Mouse (Mus musculus): Measurements from ENCODE around the gene Nprl2.

Gene Nprl2

DNA sequence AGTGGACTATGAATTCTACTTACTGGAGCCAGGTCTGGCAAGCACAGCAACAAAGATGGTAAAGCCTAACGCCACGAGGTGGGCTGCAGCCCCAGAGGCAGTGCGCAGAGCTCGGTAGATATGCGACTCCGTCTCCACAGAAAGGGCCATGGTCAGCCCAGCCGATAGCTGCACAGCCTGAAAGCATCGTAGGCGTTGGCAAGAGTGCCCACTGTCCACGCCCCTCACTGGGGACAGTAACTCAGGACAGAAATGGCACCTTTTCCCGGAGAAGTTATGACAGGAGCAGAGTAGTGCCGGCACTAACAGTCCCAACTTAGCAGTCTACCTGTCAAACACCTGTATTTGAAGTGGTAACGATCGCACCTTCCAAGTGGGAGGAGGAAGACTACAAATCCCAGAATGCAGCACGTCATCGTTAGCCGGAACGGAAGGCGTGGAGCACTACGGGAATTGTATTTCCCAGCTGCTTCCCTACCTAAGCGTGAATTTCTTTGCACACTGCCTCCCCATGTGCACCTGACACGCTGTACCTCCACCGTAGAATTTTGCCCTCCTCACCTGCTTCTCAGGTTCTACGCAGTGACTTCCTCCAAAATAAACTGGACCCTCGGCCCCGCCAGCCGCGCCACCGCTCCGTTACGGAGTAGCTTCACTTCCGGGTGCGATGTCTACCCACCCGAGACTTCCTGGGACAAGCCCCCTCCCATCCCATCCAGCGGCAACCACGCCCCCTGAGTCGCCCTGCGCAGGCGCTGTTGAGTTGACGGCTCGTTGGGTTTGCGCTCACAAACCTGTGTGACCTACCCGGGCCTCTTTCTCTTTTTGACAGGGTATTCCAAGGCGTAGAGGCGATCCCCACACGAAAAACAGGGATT is at the start of gene Nprl2, which contains the start of gene Cyb561d2:
Gene Nprl2, plus strand, starts transcription at position 753 of the 878 bp plus-strand sequence.
Gene Cyb561d2, minus strand, starts transcription at position 720 of the 878 bp plus-strand sequence.
- peak; percentile 95 to 96 for DNase-seq

DNA sequence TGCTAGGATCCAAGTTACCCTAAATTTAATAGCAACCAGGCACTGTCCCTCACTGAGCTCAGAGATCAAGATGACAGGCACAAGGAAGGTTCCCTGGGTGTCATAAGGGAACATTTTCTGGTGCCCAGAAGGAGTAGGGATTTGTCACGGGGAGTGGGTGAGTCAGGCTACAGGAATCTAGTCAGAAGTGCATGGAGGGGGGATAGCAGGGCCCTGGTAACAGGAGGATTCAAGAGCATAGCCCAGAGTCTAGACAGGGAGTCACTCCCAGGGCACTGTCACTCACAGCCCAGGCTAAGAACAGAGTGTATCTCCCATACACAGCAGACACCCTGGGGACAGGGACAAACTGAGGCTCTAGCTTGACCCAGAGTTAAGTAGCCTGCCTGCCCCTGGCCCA is 48.5 kb upstream of the Nprl2 start:
- no peak for DNase-seq

DNA sequence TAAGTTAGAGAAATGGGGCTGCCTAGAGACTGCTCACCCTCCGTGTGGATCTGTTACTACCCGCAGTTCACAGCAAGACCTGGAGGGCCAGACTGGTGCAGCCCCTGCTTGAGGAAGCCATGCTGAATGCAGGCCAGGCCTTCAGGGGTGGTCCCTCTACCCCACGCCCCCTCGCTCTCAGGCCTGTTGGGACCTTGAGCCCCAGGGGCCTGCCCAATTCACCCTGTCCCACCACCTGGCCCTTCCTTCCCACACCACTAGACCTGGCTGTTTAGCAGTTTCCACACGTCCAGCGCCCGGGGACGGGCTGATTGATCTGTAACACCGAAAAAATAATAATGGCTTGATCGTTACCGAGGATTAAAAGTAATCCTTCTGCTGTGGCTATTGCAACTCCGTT is 47.8 kb upstream of the Nprl2 start:
- no peak for DNase-seq

DNA sequence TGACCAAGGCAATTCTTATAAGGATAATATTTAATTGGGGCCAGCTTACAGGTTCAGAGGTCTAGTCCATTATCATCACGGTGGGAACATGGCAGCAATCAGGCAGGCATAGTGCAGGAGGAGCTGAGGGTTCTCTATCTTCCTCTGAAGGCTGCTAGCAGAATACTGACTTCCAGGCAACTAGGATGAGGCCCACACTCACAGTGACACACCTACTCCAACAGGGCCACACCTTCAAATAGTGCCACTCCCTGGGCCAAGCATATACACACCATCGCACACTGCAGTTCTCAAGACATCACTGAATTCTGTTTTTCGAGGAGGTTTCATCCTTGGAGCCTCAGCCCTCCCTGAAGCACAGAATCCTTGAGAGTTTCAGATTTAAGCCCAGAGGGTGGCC is 45.7 kb upstream of the Nprl2 start:
- DNase-seq: no peak

DNA sequence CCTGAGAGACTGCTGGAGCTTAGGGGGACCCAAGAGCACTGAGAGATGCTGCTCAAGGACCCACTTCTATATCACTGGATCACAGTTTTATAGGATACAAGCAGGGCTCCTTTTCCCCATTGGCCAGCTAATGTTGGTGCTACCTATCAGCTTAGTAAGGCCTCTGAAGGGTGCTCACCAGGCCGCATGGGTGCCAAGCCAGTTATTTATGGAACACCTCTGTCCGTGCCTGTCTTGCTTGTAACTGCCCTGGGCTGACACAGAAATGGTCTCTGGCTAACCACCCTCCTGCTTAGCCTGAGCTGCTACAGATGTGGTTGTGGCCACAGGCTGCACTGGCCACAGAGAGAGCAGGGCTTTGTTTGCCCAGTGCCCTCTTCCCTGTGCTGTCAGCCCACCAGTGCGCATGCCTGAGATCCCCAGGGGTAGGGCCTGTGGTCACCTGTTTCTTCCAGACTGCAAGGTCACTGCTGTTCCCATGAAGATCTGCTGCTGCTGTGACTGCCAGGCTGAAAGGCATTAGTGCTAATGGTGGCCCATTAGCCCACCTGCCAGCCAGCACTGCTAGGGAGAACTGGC is 41.2 kb upstream of the Nprl2 start:
- no peak for DNase-seq

DNA sequence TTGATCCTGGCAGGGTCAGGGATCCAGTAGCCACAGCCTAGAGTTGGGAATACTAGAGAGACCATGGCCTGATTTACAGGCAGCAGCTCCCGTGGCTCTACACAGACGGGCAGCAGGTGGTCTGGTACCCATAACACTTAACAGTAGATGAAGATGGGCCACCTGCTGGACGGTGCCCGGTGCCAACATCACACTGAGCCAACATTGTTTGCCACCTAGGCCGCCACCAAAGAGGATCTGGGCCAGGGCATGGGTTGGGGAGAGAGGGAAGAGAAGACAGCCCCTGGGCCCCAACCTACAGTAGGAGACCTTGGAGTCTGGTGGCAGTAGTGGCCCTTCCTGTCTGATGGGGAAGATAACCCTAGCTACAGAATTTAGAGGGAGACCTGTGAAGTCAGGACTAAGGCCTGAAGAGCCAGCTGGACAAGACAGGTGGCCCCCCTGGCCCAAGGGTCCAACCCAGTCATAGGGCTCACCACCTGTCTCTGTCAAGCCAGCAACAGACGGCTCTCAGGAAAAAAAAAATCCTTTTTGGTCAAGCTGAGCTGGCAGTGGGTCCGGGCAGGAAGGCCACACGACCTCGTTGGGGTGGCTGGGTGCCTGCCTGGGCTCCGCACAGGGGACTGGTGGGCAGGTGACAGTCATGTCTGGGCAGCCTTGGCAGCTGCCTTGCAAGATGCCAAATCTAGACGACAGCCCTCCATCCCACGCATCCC is 39.7 kb upstream of the Nprl2 start:
- no peak for DNase-seq

DNA sequence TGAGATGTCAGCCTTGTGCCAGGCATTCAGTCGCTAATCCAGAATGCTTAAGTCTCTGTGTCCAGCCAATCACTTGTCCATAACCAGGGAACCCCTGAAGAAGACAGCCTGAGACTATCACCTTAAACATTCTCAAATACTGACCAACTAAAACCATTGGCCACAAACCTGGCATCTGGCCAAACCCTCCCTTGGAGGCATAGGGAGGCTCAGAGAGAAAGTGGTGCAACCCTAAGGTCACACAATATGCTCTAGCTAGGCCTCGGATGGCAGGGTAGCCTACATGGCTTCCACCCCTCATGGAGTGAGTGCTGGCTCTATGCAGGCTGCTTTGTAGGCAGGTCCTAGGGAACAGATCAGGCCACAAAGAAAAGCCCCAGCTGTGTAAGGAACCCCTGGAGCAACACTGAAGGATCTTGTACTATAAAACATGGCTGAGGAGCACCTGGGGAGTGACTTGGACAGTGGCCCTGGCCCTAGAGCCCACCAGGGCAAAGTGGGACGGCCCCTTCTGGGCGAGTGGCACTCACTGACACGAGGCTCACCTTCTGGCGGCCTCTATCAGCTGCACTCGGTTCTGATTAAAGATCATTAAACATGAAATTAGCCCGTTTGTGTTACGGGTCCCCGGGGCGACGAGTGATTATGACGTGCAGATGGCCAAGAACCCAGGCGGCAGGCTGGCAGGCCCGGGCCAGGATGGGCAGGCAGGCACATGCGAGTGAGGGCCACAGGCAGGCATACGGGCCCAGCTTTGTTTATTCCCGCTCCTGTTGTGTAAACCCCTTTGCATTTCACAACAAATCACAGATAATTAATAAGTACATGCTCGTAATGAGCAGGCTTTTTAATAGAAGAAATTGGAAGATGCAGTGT is 37.1 kb upstream of the Nprl2 start:
- no peak for DNase-seq

DNA sequence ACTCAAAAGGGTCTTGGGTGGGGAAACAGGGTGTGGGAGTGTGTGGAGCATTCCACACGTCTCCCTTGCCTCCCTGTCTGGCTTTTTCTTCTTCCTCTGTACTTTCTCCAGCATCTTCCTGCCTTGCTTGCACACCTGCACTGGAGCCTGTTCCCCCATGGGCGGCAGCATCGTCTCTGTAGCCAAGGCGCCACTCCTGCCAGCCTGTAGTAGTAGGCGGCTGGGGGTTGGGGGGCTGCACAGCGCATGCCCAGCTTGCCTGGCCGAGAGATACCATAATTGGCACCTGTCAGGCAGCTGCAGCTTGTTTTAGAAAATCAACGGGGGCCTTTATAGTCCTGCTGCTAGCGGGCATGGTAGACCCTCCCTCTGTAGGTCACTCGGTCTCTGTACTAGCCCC is 33.8 kb upstream of the Nprl2 start:
- DNase-seq: no peak

DNA sequence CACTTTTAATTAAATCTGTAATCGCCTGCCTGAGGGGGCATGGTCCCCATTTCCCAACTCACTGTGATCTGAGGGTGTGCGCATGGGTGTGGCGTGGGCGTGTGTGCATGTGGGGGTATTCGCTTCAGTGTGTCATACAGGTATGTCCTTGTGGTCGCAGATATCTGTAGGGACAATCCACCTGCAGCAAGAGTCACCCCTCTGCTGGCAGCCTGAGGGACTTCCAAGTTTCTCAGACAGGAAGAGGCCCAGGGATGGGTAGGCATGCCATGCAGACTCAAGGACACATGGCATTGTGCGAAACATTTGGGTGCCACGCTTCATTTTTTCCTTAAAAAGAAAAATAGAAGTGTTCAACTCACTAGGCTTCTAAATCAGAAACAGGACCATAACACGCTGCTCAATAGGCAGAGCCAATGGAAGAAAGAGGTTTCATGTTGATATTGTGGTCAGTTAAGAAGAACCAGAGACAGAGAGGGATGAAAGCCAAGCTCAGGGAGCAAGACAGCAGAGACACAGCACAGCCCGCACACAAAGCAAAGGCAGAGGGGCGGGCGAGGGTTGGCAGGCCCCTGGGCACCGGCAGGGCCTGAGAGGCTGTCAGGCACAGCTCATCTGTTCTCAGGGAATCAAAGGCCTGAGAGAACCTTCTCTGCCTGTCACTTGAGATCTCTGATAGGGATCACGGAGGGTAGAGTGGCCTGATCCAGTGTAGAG is 31.5 kb upstream of the Nprl2 start:
- no peak for DNase-seq

DNA sequence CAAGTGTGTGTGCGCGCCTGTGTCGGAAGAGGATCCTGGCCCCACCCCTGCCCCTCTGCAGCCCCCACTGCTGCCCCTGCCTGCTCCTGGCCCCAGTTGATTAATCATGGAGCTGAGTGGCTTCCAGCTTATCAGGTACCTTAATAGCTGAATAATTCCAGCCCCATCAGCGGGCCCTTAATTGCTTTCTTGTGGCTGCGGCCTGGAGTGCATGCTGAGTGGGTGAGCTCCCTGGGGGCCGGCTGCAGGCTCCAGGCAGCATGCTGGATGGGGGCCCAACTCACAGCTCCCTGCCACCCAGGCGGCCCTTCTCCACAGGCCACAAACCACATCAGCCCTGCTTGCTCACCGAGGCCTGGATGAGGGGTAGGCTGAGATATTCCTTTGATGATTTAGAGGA is 30.6 kb upstream of the Nprl2 start:
- no peak for DNase-seq

DNA sequence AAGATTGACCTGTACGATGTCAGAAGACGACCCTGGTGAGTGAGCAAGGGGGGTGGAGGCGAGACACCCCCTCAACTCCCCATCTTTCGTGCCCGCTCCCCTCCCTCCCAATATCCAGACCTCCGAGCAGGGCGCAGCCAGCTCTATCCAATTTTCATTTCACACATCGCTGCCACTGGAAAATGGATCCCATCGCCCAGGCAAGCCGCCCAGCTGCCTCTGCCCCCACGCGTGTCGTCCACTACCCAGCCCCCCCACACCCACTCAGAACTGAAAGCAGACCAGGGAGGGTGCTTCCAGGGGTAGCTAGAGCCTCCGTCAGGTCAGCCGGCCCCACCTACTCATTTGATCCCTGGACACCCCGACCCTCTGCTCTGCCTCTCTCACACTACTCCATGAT is 29.7 kb upstream of the Nprl2 start:
- DNase-seq: no peak

DNA sequence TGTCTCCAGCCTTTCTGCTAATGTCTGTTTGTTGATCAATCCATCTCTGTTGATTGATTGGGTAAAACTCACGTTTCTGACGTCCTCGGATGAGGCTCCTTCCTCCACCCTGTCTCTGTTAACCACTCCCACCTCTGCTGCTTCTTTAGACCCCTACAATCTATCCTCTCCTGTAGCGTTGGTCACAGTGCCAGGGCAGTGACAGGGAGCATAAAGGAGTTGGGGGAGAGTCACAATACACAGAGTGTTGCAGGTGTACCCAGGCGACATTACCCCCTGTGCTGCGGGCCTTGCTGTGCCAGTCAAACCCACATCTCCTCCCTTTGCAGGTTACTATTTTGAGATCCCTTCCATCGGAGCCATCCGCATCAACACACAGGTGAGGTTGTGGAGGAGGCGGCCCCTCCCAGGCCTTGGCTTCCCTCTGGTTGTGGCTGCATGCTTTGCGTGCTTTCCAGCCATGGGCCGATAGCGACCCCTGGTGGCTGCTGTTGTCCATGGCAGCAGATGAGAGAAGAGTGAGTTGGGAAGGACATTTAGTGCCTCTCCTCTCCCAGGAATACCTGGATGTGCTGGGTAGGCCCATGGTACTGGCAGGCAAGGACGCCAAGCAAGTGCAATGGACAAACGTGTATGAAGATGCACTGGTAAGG is 27.6 kb upstream of the Nprl2 start:
- DNase-seq: peak; percentile 67 to 72

DNA sequence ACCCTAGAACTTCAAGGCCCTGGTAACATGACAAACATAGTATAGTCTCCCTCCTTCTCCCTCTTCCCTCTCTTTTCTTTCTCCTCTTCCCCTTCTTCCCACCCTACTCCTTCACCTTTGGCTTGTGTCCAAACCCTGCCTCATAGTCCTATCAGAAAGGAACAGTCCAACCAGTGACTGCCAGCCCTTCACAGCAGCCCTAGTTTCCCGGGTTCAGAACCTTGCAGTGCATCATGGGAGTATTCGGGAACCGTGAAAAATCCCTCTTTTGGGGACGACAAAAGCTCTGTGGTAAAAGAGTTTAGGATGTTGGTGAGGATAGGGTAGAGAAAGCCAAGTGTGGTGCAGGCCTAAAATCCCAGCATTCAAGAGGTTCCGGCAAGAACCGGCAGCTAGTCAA is 21.7 kb upstream of the Nprl2 start:
- DNase-seq: no peak

DNA sequence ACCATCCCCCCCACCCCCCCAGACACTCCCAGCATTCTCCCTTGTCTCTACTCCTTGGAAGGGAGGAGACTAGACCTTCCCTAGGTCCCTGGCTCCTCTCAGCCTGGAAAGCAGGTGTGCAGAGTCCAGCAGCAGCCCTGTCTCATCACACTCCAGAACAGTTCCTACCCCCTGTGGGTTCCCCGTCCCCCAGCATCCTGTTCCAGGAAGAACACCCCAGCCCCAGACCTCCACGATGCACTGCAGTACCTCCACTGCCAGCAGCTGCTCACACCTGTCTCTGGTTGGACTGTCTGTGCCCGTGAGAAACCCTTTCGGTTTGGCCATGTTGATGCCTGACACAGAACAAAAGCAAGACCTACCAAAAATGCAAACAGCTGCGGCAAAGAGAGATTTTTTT is 20.8 kb upstream of the Nprl2 start:
- no peak for DNase-seq

DNA sequence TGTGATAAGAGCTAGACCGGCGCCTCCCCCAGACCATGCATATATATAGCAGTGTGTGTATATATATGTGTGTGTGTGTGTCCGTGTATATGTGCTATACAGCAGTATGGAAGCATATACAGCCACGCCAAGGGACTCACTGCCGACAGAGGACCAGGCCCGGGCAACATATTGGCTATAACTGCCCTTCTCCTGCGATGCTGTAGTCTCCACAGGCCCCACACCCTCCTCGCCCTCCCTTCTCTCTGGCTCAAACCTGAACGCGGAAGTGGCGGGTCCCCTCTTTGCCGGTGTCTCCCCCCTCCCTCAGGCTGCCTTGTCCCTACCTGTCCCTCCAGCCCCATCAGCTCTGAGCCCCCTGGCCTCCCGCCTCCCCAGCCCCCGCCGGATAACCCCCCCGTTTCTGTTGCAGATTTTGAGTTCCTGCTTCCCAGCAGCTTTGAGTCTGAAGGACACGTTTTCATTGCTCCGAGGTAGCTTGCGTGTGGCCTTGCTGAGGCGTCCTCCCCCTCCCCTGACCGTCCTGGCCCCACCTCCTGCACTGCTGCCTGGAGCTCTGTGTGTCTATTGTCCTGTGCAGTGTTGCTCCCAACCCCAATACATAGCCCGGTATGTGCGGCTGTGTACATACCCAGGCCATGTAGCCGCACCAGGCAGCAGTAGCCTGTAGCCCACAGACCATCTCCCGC is 20.2 kb upstream of the Nprl2 start:
- no peak for DNase-seq

DNA sequence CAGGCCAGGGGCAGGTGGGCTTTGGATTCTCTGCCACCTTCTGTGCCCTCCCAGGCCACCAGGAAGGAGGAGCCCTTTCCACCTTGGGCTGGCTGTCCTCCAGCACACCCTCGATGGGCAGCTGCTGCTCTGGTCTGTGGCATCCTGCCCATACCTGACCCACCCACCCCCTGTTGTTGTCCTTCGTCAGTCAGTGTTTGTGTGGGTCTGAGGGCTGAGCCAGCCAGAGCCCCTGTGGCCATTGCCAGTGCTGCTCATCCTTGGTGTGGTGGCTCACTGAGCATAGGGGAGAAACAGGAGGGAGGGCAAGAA is 19.7 kb upstream of the Nprl2 start:
- DNase-seq: no peak

DNA sequence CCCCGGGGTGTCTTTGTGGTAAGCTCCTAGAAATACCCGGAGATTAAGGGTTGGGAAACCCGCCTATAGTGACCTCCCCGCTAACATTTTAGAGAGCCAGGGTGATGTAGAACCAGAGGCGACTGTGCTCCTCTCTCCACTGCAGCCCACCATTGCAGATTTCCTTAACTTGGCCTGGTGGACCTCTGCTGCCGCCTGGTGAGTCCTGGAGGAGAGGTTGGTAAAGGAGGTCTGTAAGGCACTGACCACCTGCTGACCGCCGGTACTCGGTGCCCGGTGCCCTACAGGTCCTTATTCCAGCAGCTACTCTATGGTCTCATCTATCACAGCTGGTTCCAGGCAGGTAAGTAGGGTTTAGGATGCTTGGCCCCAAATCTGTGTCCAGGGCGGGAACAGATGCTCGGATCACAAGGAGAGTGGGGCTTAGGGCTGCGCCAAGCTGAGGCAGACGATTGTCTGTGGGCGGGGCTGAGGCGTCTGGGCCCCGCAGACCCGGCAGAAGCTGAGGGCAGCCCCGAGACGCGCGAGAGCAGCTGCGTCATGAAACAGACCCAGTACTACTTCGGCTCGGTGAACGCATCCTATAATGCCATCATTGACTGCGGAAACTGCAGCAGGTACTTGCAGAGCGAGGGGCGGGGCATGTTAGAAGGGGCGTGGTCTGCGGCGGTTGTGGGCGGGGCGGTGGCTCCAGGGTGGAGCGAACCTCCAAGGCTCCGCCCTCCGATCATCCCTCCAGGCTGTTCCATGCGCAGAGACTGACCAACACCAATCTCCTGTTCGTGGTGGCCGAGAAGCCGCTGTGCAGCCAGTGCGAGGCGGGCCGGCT is 15.6 kb upstream of the Nprl2 start:
- DNase-seq: peak; percentile 69 to 71

DNA sequence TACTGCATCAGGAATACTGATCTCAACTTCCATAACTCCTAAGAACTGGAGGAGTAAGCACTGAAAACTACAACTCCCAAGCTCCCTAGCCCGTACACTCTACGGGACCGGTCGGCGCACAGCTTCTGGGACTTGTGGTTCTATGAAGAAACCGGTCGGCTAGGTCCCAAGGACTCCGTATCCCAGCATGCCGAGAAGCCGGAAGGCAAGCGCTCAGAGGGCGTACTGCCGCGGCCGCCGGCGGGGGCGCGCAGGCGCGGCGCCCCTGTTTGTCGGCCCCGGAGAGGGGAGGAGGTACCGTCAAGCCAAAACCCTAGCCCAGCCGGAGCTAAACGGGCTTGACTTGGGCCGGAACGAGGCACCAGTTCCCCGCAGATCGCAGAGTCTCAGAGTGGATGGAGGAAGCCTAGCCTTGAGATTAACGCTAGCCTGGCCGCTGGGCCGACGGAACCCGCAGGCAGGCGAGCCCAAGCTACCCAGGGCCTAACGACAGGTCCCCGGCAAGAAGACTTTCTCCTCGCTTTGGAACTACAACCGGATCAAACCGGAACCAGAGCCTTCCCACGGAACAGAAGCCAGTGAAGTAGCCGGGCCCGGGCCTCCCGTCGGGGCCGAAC is 8.1 kb upstream of the Nprl2 start, which contains the start of gene Tmem115:
Gene Tmem115, plus strand, starts transcription at position 155 of the 617 bp plus-strand sequence.
- peak; percentile 96 to 97 for DNase-seq

DNA sequence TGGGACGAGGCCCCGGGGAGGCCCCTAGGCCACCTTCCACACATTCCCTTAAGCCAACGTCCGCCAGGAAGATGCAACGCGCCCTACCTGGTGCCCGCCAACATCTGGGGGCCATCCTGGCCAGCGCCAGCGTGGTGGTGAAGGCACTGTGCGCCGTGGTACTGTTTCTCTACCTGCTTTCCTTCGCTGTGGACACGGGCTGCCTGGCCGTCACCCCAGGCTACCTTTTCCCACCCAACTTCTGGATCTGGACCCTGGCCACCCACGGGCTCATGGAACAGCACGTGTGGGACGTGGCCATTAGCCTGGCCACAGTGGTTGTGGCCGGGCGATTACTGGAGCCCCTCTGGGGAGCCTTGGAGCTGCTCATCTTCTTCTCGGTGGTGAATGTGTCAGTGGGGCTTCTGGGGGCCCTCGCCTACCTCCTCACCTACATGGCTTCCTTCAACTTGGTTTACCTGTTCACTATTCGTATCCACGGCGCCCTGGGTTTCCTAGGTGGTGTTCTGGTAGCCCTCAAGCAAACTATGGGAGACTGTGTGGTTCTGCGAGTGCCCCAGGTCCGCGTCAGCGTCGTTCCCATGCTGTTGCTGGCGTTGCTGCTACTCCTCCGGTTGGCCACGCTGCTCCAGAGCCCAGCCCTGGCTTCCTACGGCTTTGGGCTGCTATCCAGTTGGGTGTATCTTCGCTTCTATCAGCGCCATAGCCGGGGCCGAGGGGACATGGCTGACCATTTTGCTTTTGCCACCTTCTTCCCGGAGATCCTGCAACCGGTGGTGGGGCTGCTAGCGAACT is 7.4 kb upstream of the Nprl2 start:
- peak; percentile 26 to 30 for DNase-seq
